9 mouse cellular contexts compared by ENCODE assay signal in the genomic region with DNA sequence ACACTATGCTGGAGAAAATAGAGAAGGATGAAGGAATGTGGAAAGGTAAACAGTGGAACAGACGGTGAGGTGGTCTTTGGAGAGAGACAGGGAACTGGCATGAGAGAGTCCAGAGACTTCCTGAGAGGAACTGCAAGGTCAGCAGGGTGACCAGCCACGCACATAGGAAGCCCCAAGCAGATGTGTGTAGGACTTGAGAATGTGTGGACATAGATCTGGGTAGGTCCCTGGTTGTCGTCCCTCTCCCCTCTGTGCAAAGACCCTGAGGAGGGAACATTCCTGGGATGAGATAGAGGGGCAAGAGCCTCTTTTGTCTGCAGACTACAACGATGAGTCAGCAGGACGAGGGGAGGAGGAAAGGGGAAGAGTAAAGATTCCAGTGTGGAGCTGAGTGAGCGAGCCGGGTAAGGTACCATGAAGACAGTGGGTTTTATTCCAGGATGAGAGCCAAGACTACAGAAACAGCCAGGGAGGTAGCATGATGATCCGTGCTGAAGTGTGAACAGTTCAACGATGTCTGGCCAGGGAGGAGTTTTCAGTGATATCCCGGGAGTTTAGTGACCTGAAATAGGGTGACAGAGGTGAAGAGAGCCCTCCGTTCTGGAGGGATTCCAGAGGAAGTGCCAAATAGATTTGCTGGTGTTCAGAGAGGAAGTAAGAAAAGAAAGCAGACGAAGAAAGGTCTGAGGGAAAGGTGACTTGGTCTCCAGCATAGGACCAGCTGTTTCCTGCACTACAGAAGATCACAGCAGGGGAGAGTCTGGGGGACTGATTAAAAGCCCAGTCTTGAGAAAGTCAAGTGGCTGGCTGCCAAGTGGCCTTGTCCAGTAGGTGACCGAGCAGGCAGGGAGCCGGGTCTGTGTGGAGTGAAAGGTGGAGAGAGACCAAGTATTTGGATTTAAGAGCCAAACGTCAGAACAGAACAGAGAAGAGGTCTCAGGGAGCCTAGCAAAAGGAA.
DNase-seq lines count a peak whose midpoint lies in the region; ATAC-seq lines count a peak whose summit lies in the region.
"Had no signal": no experiment of that assay in that cellular context is flagged by ENCODE, and none has a peak within 500 bp of the region (broad histone marks: within the 10 kb centered on the region; RNA-seq: fewer than 3 reads in every experiment).

No protein-coding gene starts in this region.

- 44% methylated on average over 15 of the region's 15 CpGs for WGBS in limb, embryonic 11.5 days
- 38% methylated on average over 15 of the region's 15 CpGs for WGBS in neural tube, embryonic 13.5 days

- peaks cover 13% of the 10 kb centered on the region for H3K4me1 ChIP-seq in limb, embryonic 11.5 days (ENCODE audit: control insufficient read depth, insufficient read depth, low read length)
- peaks cover 54% of the 10 kb centered on the region for H3K4me1 ChIP-seq in neural tube, embryonic 13.5 days (replicated peaks)

- no peak overlapping the region for H3K27ac ChIP-seq in limb, embryonic 11.5 days (replicated peaks; ENCODE audit: low read depth, low read length)
- peak overlapping the region; percentile 82 for H3K27ac ChIP-seq in neural tube, embryonic 13.5 days (replicated peaks)
- H3K27ac ChIP-seq: embryonic facial prominence, embryonic 13.5 days had no signal

- no peak overlapping the region for H3K9ac ChIP-seq in limb, embryonic 11.5 days (ENCODE audit: low read length)
- no peak overlapping the region for H3K9ac ChIP-seq in neural tube, embryonic 13.5 days
- H3K9ac ChIP-seq: embryonic facial prominence, embryonic 13.5 days had no signal

- H3K27me3 ChIP-seq in limb, embryonic 11.5 days (ENCODE audit: control insufficient read depth, insufficient read depth, low read length): no peaks in the 10 kb centered on the region
- H3K27me3 ChIP-seq in neural tube, embryonic 13.5 days: no peaks in the 10 kb centered on the region
- H3K27me3 ChIP-seq: embryonic facial prominence, embryonic 13.5 days had no signal

- H3K9me3 ChIP-seq in limb, embryonic 11.5 days (ENCODE audit: control insufficient read depth, low read length): no peaks in the 10 kb centered on the region
- no peaks in the 10 kb centered on the region for H3K9me3 ChIP-seq in neural tube, embryonic 13.5 days
- H3K9me3 ChIP-seq: embryonic facial prominence, embryonic 13.5 days had no signal

- H3K4me3 ChIP-seq in limb, embryonic 11.5 days (ENCODE audit: low read depth, low read length): no peak overlapping the region
- H3K4me3 ChIP-seq in neural tube, embryonic 13.5 days: no peak overlapping the region
- H3K4me3 ChIP-seq: embryonic facial prominence, embryonic 13.5 days had no signal

- H3K36me3 ChIP-seq in limb, embryonic 11.5 days (ENCODE audit: control insufficient read depth, insufficient read depth, low read length): no peaks in the 10 kb centered on the region
- no peaks in the 10 kb centered on the region for H3K36me3 ChIP-seq in neural tube, embryonic 13.5 days
- H3K36me3 ChIP-seq: embryonic facial prominence, embryonic 13.5 days had no signal

- intact Hi-C loops in heart, postnatal 14 days (cut with DNase I): loop anchor here (2.0 to 10.0 kb wide), 2 partner anchors 42 to 86 kb away; a partner anchor contains a TSS

- DNase-seq in cerebellum, adult 11 months: peak; percentile 37
- DNase-seq in testis, postnatal 10 days (ENCODE audit: low spot score): peak; percentile 69
- DNase-seq in testis, postnatal 14 days (ENCODE audit: low spot score): no peak
- peak; percentile 29 to 52 for DNase-seq in heart, postnatal 14 days
- peak; percentile 51 for DNase-seq in limb, embryonic 11.5 days (ENCODE audit: low spot score)
- no peak for DNase-seq in left cerebral cortex, adult 8-10 months (ENCODE audit: low spot score in 2 of 2)

- H3K4me2 ChIP-seq in limb, embryonic 11.5 days (ENCODE audit: low read depth, severe bottlenecking): no peak overlapping the region
- H3K4me2 ChIP-seq in neural tube, embryonic 13.5 days: no peak overlapping the region; the same call in 1 of the 2 replicates
- H3K4me2 ChIP-seq: embryonic facial prominence, embryonic 13.5 days had no signal

- ATAC-seq in cerebellum, adult (ENCODE audit: insufficient number of reproducible peaks, low FRiP score, low TSS enrichment): no peak; the same call in 1 of the 2 replicates
- no peak for ATAC-seq in limb, embryonic 11.5 days (ENCODE audit: insufficient number of reproducible peaks, low FRiP score, low TSS enrichment, low read depth)
- no peak for ATAC-seq in neural tube, embryonic 13.5 days (ENCODE audit: low read depth)

Comparison
In these comparisons a context has a peak if more than half of its experiments do, and no peak if none do; other contexts are left out.
1. DNase-seq: peak in cerebellum, adult 11 months (single experiment), testis, postnatal 10 days (single experiment), heart, postnatal 14 days (2 of 2) and limb, embryonic 11.5 days (single experiment); none in testis, postnatal 14 days (single experiment) and left cerebral cortex, adult 8-10 months (0 of 2).